Mouse (Mus musculus) cerebellum, adult 11-12 months (tissue): ENCODE measurements at regions not wholly inside any gene's neighbourhood (a gene's known extent, or its start where the extent isn't known, plus 50 kb on each side); places are given as distances from the start of the nearest gene placed in this dataset.

Experiments used
- DNase-seq: peaks from one replicate; pipeline ENCODE4 v3.0.0; 2022

- DNase-seq = no peak
Measured at GRCm38 (mm10) chr13:118849541-118849940, 179.9 kb downstream of the Fgf10 start.

DNA sequence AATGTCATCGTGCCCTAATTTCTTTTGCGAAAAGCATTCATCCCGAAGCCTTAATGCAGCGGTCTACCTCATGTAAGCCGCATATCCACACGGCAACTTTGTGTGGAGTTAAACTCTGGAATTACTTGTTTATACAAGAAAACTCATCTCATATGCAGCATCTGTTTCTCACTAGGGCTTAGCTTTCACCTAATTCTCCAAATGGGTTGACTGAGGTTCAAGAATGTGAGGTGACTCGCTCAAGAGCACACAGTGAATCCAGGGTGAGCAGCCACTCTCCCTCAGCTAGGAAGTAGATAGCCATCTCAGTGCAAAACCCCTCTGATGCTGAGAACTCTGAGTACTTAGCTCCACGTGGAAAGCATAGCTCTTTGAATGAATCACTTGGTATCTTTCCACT is 181.1 kb downstream of the Fgf10 start:
- DNase-seq = no peak

- no peak for DNase-seq
Measured at GRCm38 (mm10) chr13:118886339-118886810, 216.8 kb downstream of the Fgf10 start.

- DNase-seq = no peak
Measured at GRCm38 (mm10) chr13:118895079-118895478, 225.5 kb downstream of the Fgf10 start.

GRCm38 (mm10) chr13:118901950-118902349 is 232.4 kb downstream of the Fgf10 start:
- DNase-seq = no peak

DNA sequence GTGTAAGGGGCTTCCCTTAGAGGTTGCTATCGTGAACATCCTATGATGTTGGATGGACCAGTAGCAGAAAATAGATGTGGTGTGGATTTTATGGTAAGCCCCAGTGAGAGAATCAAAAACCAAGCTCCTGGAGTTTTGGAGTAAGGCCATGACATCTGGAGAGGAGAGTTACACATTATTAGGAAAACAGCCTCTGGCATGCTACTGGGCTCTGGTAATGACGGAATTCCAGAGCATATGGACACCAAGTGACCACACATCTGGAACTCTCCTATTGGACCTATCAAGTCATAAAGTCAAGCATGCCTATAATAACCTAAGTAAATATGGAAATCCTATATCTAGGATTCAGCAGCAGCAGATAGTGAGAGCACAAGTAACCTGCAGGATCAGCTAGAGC is 240.8 kb downstream of the Fgf10 start:
- DNase-seq = no peak

DNA sequence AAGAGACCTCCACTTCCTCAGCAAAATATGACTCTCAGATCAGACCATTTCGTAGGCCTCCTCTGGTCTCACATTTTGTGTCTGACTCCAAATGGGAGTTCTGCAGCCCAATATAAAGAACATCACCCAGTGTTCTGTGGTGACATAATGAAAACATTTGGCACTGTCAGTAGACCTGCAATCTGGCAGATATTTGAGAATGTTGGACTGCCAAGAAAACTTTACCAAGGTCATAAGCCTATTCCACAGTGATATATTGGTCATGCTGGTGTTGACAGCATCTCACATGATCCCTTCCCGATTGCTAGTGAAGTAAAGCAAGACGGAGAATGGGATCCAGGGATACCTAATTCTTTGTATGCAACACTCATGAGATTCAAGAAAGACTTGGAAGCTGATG is 271.2 kb downstream of the Fgf10 start:
- no peak for DNase-seq

- DNase-seq = no peak
Measured at GRCm38 (mm10) chr13:118966120-118966676, 296.6 kb downstream of the Fgf10 start.

- DNase-seq = no peak
Measured at GRCm38 (mm10) chr13:118967707-118968106, 298.1 kb downstream of the Fgf10 start.

DNA sequence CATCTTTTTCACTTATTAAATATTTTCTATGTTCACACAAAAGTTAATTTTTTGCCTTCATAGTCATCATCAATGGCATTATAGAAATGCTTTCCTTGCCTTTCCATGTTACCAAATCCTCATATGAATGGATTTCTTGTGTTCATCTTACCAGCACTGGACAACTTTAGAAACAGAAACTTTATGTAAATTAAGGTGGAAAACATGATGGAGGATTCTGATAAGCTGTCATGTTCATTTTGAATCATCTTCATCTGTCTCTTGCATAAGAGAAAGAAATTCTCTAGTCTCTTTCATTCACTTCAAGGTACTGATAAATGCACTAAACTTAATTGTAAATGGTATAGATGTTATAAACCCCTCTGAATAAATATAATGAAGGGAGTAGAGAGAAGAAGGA is 305.4 kb downstream of the Fgf10 start:
- DNase-seq = no peak

- no peak for DNase-seq
Measured at GRCm38 (mm10) chr13:118975519-118975918, 305.9 kb downstream of the Fgf10 start.

- DNase-seq = no peak
Measured at GRCm38 (mm10) chr13:118979505-118979904, 309.9 kb downstream of the Fgf10 start.

DNA sequence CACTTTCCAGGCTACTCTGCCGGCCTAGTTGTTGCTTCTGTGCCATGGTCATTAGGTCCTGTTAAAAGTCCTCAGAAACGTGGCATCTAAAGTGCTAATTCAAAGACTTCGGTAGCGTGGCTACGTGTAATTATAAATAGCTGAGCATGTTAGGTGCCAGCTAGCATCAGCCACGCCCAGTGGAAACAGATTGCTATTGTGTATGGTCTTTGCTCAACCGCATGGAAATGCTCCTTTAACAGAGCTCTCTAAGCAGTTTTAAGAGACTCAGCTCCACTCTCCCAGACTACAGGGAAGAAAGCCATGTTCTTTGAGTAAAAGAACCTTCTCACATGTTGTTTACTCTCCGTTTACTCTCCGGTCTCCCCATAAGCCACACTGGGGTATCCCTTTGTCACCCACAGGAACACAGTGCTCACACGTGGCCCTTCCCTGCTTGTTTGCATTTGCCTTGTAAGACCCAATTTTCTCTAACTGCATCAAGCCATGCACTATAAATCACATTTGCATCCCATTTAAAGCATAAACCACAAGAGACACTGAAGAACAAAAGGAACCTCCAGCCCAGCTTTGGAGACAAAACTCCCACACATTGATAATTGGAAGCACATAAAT is 311.7 kb downstream of the Fgf10 start:
- DNase-seq = no peak

GRCm38 (mm10) chr13:118985285-118985684 is 315.7 kb downstream of the Fgf10 start:
- DNase-seq = no peak

DNA sequence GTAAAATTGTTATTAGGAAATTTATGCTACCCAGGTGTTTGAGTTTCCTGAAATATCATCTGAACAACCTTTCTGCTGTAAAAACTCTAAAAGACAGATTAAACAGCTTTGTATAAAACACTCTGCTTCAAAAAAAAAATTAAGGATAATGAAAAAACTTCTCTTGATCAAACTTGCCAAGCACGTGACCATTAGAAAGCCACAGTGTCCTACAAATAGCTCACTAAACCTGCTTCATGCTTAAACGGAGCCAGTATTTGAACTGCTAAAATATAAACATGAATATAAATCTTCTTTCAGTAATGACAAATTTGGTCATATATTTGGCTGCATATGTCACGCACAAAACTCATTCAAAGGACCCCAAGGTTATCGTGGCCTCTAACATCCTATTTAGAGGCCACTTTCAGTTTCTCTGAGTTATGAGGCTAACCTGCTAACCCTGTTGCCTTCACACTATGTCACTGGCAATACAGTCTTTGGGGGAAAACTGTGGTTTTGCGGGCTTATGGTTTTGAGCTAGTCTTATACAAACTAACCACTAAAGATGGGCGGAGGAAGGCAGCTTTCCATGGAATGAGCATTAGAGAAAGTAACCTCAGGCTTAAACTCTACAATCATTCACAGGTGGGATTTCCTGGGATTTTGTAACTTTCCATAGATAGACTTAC is 355.8 kb downstream of the Fgf10 start:
- DNase-seq = no peak

DNA sequence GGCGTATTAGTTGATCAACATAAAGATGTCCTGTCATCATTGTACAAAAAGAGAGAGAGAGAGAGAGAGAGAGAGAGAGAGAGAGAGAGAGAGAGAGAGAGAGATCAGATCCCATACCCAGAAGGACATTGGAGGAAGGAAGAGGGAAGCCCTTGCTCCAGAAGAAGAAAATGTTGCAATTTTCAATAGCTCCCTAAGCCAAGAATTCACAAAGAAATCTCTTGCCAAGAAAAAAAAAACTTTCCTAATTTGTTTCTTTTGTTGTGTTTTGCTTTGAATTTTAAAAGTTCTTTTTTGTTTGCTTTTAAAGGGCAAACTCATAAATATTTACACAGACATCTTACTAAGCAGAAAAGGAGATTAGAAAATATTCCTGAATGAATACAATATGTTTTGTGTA is 370.0 kb downstream of the Fgf10 start:
- no peak for DNase-seq

DNA sequence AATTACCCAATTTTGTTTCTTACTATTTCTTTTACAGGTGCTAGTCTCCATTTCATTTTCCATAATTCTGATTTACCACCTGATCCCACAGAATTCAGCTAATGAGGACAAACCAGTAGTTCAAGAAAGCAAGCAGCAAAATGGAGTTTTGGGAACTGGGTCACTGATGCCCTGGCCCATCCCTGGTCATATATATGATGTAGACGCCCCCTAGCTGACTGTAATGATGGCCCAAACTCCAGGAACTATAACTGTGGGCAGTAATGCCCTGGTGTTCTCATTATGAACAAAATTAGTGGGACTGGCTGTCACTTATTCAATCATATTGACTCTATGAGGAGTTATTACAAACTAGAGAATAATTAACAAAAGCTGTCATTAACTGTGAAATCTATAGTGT is 375.5 kb downstream of the Fgf10 start:
- no peak for DNase-seq

- DNase-seq = no peak
Measured at GRCm38 (mm10) chr13:119068745-119069580, 359.4 kb upstream of the Paip1 start.

- DNase-seq = no peak
Measured at GRCm38 (mm10) chr13:119069581-119069936, 358.8 kb upstream of the Paip1 start.

DNA sequence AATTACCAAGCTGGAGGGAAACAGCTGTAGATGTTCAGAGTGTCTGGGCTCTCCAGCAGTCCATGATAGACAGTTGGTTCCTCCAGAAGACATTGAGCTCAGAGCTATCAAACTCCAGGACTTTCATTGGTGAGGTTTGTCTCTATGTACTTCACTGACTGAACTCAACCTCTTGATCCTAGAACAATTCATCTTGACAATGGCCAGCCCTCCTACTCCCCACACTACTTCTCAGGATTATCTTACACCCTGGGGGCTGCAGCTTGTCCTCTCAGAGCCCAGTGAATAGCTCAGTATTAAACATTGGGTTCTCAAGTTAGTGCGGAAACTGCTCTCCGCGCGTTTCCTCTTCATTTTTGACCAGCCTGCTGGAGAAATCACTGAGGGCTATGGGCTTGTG is 349.2 kb upstream of the Paip1 start:
- no peak for DNase-seq

DNA sequence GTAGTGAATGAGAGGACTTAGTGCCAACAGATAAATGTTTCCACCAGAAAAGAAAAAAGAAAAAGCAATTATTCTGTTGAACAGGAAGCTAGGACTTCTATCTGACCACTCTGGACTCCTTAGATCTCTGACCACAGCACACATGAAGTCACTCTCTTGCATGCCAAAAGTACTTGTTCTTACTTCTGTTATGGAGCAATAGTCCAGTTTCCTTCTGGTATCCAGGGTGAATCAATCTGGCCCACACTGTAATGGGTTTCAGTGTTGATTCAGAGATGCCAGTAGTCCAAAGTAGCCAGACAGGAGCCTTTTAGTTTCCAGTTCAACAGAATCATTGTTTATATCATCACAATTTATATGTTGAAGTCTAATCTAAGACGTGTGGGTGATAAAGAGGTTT is 346.7 kb upstream of the Paip1 start:
- DNase-seq = no peak

DNA sequence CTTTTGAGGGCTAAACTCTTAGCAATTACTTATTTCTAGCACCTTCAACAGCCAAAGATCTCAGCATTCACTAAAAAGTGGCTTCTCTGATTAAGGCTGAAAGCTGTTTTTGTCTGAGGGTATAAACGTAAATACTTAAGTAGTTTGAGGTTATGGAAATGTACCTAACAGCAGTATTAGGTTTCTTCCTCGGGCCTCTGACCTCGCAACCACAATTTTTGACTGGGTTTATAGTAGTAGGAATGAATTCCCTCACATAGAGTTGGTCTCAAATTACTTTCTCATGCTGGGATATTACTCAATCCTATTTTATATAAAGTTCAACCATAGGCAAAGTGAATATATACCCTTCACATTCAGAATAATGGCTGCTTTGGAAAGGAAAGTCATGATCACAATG is 310.5 kb upstream of the Paip1 start:
- DNase-seq = no peak

DNA sequence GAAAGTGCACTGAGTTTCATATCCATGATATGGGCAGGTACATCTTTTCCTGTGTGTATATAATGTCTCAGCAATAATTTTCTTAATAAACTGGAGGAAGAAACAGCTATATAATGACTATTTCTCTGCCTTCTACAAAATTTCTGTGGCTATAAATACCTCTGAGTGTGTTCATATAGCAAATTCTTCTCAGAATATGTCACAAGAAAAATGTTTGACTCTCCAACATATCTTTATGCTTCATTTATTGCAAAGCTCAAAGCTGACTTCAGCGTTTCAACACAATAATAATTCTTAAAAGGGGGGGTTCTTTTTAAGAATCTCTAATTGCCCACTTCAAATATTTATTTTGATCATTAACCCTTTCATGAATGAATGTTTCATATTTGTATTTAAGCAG is 310.0 kb upstream of the Paip1 start:
- no peak for DNase-seq

DNA sequence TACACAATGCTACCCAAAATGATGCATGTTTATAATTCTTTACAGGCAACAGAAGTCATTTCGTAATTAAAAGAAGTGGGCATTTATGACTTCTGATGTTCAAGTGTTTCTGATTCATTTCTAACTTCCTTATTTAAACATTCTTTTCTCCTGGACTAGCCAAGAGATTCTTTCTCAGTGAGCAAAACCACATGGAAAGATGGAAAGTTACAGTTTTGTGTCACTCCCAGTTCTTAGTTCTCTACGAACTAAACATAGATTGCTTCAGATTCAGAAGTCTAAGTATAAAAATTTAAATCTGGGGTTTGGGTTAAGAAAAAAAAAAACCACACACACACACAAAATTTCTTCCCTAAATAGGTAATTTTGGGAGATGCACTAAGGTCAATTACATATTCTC is 288.0 kb upstream of the Paip1 start:
- no peak for DNase-seq
